Mouse (Mus musculus) retina, postnatal 7 days (tissue): ENCODE measurements at regions not wholly inside any gene's neighbourhood (a gene's known extent, or its start where the extent isn't known, plus 50 kb on each side); places are given as distances from the start of the nearest gene placed in this dataset.

Experiments used
- DNase-seq: peaks from one replicate; pipeline ENCODE4 v3.0.0-alpha.2; 2012; ENCODE audit warnings: low read depth, low spot score

GRCm38 (mm10) chr4:105282681-105283462 is 125.7 kb downstream of the Plpp3 start:
- no peak for DNase-seq

- no peak for DNase-seq
Observed at GRCm38 (mm10) chr4:105285431-105286013, 128.4 kb downstream of the Plpp3 start.

- no peak for DNase-seq
Observed at GRCm38 (mm10) chr4:105286299-105286698, 129.2 kb downstream of the Plpp3 start.

- no peak for DNase-seq
Observed at GRCm38 (mm10) chr4:105286809-105287208, 129.7 kb downstream of the Plpp3 start.

- DNase-seq, result no peak
Observed at GRCm38 (mm10) chr4:105287419-105287818, 130.3 kb downstream of the Plpp3 start.

DNA sequence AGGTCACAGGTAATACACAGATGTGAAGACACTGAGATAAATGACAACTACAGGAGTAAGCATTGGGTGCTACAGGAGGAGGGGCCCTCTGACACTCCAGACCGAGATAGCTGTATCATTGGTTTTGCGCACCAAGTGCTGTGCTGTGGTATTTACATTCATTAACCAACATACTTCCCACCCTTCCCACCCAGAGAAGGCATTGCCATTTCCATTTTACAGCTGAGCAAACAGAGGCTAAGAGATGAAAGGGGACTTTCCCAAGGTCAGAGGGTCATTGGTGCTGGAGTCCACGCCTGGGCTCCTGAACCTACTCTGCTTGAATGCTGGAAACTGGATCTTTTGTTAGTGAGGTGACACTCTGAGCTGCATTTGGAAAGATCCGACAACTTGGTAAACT is 132.5 kb downstream of the Plpp3 start:
- no peak for DNase-seq

GRCm38 (mm10) chr4:105290847-105291475 is 133.8 kb downstream of the Plpp3 start:
- no peak for DNase-seq

GRCm38 (mm10) chr4:105291503-105291902 is 134.4 kb downstream of the Plpp3 start:
- no peak for DNase-seq

GRCm38 (mm10) chr4:105299358-105299757 is 142.2 kb downstream of the Plpp3 start:
- no peak for DNase-seq

- no peak for DNase-seq
Observed at GRCm38 (mm10) chr4:105301547-105301946, 144.4 kb downstream of the Plpp3 start.

- no peak for DNase-seq
Observed at GRCm38 (mm10) chr4:105304166-105304565, 147.0 kb downstream of the Plpp3 start.

- DNase-seq, result no peak
Observed at GRCm38 (mm10) chr4:105305931-105306330, 148.8 kb downstream of the Plpp3 start.

GRCm38 (mm10) chr4:105307356-105307755 is 150.2 kb downstream of the Plpp3 start:
- no peak for DNase-seq

DNA sequence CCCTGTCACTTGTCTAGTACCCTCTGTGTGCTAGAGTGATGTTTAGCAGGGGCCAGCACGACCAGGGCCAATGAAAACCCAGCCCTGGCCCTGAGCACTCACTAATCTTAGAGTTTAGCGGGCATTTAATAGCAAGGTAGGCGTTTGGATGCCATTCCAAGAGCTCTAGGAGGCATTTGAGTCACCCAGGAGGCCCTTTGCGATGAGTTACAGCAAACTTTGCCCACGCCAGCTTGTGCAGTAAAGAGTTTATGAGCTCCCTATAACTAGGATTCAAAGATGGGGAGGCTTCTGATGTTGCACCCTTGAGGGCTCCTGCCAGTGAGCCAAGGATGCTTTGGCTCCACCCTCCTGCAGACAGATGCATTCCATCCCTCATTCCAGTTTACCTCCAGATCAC is 150.8 kb downstream of the Plpp3 start:
- no peak for DNase-seq

GRCm38 (mm10) chr4:105308971-105309488 is 151.9 kb downstream of the Plpp3 start:
- no peak for DNase-seq

DNA sequence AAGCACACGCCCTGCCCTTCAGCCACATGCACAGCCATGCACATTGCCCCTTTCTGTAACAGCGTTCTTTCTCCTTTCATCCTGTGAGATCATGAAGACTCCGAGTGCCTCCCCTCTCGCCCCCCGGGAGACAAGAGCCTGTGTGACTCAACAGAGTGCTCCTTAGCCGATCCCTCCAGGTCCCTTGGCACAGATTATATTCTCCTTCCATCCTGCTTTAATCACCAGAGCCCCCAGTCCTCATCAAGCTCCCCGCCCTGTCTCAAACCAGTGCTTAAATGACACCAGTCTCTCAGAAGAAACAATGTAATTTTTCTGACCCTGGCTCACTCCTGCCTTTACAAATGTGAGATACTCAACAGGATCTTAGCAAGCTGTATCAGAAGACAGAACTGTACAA is 155.5 kb downstream of the Plpp3 start:
- no peak for DNase-seq

GRCm38 (mm10) chr4:105313151-105313818 is 156.1 kb downstream of the Plpp3 start:
- no peak for DNase-seq

- DNase-seq, result no peak
Observed at GRCm38 (mm10) chr4:105315095-105315494, 157.9 kb downstream of the Plpp3 start.

DNA sequence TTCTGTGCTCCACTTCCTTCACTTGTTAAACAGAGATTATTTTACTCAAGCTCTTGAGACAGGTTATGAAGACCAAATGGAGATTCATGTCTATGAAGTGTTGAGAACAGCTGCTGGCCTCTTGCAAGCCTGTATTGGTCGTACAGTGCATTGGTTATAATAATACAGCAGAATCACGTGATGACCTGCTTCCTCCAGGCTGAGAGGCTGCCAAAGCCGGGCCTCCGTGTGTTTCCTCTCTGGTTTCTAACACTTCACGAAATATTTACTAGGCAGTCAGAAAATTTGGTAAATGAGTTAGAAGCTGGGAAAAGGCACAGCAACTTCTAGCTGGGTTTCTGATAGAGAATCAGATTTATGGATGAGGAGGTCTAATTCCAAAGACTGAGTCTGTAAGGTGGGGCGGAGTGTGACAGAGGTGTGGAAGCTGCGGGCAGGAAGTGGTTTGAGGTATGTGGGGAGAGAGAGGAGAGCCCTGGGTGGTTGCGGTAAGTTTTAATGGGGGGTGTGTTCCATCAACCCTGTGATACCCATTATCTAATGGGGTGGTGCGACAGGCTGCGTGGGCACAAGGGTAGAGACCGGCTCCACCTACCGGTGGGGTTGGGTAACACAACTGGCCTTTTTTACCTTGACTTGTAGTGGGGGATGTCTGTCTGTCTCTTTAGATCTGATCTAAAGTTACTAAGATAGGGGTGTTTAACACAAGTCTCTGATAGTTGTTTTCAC is 159.5 kb downstream of the Plpp3 start:
- DNase-seq, result no peak

GRCm38 (mm10) chr4:105318421-105318820 is 161.3 kb downstream of the Plpp3 start:
- no peak for DNase-seq

GRCm38 (mm10) chr4:105323446-105323845 is 166.3 kb downstream of the Plpp3 start:
- no peak for DNase-seq
